Mouse (Mus musculus) MEL (cell line): ENCODE data around the gene Mta1. TPM values are rescaled to one million over a fixed set of nuclear protein-coding genes. Genes with fewer than 3 reads are reported as not detected.

Experiments used
- DNase-seq: peaks from one replicate; pipeline ENCODE4 v3.0.0; 2011; ENCODE audit warnings: low read depth, low spot score
- H3K27ac ChIP-seq: 2 replicates; pipeline ENCODE4 v1.5.1; 2012; ENCODE audit warnings: low read depth, mild to moderate bottlenecking, control low read depth, low read length, moderate library complexity; ENCODE audit not compliant: control insufficient read depth
- H3K27me3 ChIP-seq, 2 experiments: fragments of 150-350 bp in 1 of 2; sonication (generic) in 1 of 2; 2 replicates each; pipeline ENCODE4 v1.6.1; 2012; ENCODE audit warnings: low read length in 2 of 2, mild to moderate bottlenecking in 2 of 2, improper control_type of control experiment in 1 of 2, moderate library complexity in 1 of 2; ENCODE audit not compliant: insufficient read depth in 2 of 2, control insufficient read depth in 1 of 2
- H3K36me3 ChIP-seq, 2 experiments: 2 replicates each; pipeline ENCODE4 v1.6.1; 2012 to 2014; ENCODE audit warnings: low read length in 2 of 2, improper control_type of control experiment in 1 of 2, inconsistent platforms in 1 of 2, mild to moderate bottlenecking in 1 of 2; ENCODE audit not compliant: insufficient read depth in 2 of 2, control insufficient read depth in 1 of 2
- H3K4me1 ChIP-seq, 2 experiments: fragments of 150-350 bp in 1 of 2; sonication (generic) in 1 of 2; 2 replicates each; pipeline ENCODE4 v1.6.1; 2012; ENCODE audit warnings: low read length in 2 of 2, improper control_type of control experiment in 1 of 2, mild to moderate bottlenecking in 1 of 2; ENCODE audit not compliant: insufficient read depth in 2 of 2, control insufficient read depth in 1 of 2
- H3K4me3 ChIP-seq, 2 experiments: fragments of 150-350 bp in 1 of 2; sonication (generic) in 1 of 2; 2 replicates each; pipeline ENCODE4 v1.5.1; 2012; ENCODE audit warnings: low read depth in 2 of 2, low read length in 2 of 2, mild to moderate bottlenecking in 2 of 2, moderate library complexity in 2 of 2, control low read depth in 1 of 2, improper control_type of control experiment in 1 of 2; ENCODE audit not compliant: control insufficient read depth in 1 of 2, insufficient read depth in 1 of 2
- H3K79me2 ChIP-seq: 2 replicates; pipeline ENCODE4 v1.6.1; 2012; ENCODE audit warnings: mild to moderate bottlenecking, low read length, moderate library complexity; ENCODE audit not compliant: control insufficient read depth, poor library complexity, insufficient read depth
- H3K9ac ChIP-seq: 2 replicates; pipeline ENCODE4 v1.6.1; 2012; ENCODE audit warnings: low read depth, mild to moderate bottlenecking, control low read depth, low read length, moderate library complexity; ENCODE audit not compliant: control insufficient read depth, poor library complexity, severe bottlenecking
- H3K9me3 ChIP-seq: fragments of 150-350 bp; sonication (generic); replicated peaks from 2 replicates; pipeline ENCODE4 v1.6.1; 2012; ENCODE audit warnings: mild to moderate bottlenecking, low read length, improper control_type of control experiment, moderate library complexity; ENCODE audit not compliant: insufficient read depth
- CTCF ChIP-seq, 3 experiments: IDR thresholded peaks in 2 of 3; conservative IDR thresholded peaks in 1 of 3; 2 replicates each; pipeline ENCODE4 v1.5.1; 2011 to 2012; ENCODE audit warnings: low read length in 3 of 3, low read depth in 2 of 3, mild to moderate bottlenecking in 2 of 3, improper control_type of control experiment in 1 of 3, inconsistent platforms in 1 of 3, mixed read lengths in 1 of 3, moderate library complexity in 1 of 3; ENCODE audit not compliant: control insufficient read depth in 1 of 3, insufficient read depth in 1 of 3, poor library complexity in 1 of 3, severe bottlenecking in 1 of 3
- ELF1 ChIP-seq: IDR thresholded peaks from 2 replicates; pipeline ENCODE4 v1.6.1; 2014; ENCODE audit warnings: low read depth, mild to moderate bottlenecking, inconsistent platforms, low read length, improper control_type of control experiment, moderate library complexity
- EP300 ChIP-seq, 2 experiments: IDR thresholded peaks; 2 replicates each; pipeline ENCODE4 v1.6.1; 2011; ENCODE audit warnings: improper control_type of control experiment in 2 of 2, low read length in 2 of 2, low read depth in 1 of 2, mild to moderate bottlenecking in 1 of 2
- GABPA ChIP-seq: IDR thresholded peaks from 2 replicates; pipeline ENCODE4 v1.6.1; 2012; ENCODE audit warnings: low read depth, mild to moderate bottlenecking, inconsistent platforms, low read length, improper control_type of control experiment, moderate library complexity
- JUND ChIP-seq: IDR thresholded peaks from 2 replicates; pipeline ENCODE4 v1.6.1; 2011; ENCODE audit warnings: low read depth, mild to moderate bottlenecking, improper control_type of control experiment, low read length
- KAT2A ChIP-seq: conservative IDR thresholded peaks from 2 replicates; pipeline ENCODE4 v1.6.1; 2012; ENCODE audit warnings: low read depth, low read length, improper control_type of control experiment, inconsistent platforms
- MAFK ChIP-seq: IDR thresholded peaks from 2 replicates; pipeline ENCODE4 v1.6.1; 2011; ENCODE audit warnings: low read depth, mild to moderate bottlenecking, low read length, improper control_type of control experiment, borderline replicate concordance
- POLR2A ChIP-seq, 2 experiments: IDR thresholded peaks; 2 replicates each; pipeline ENCODE4 v1.6.1; 2011 to 2012; ENCODE audit warnings: low read length in 2 of 2, mild to moderate bottlenecking in 2 of 2, control low read depth in 1 of 2, improper control_type of control experiment in 1 of 2, low read depth in 1 of 2, moderate library complexity in 1 of 2; ENCODE audit not compliant: control insufficient read depth in 1 of 2, insufficient read depth in 1 of 2, poor library complexity in 1 of 2
- SIN3A ChIP-seq: IDR thresholded peaks from 2 replicates; pipeline ENCODE4 v1.6.1; 2012; ENCODE audit warnings: low read length, improper control_type of control experiment, inconsistent platforms
- TCF12 ChIP-seq: IDR thresholded peaks from 2 replicates; pipeline ENCODE4 v1.6.1; 2014; ENCODE audit warnings: low read depth, mild to moderate bottlenecking, inconsistent platforms, low read length, improper control_type of control experiment, moderate library complexity
- UBTF ChIP-seq: IDR thresholded peaks from 2 replicates; pipeline ENCODE4 v1.6.1; 2012; ENCODE audit warnings: low read depth, mild to moderate bottlenecking, inconsistent platforms, low read length, improper control_type of control experiment, moderate library complexity, borderline replicate concordance; ENCODE audit not compliant: insufficient read depth
- polyA plus RNA-seq, 2 experiments: library from polyadenylated mRNA; stranded (reverse) in 1 of 2; unstranded in 1 of 2; fragments of >175 nt in 1 of 2; fragments of >200 nt in 1 of 2; gene quantifications; 2 replicates each; pipeline versions ENCODE4 v1.2.1 to v1.2.4; 2012; ENCODE audit warnings: low replicate concordance in 2 of 2, low read depth in 1 of 2; ENCODE audit not compliant: insufficient read length in 2 of 2, insufficient read depth in 1 of 2, missing spikeins in 1 of 2
- total RNA-seq: library from RNA; depleted of rRNA; stranded (reverse); fragments of 300-350 nt; gene quantifications from 2 replicates; pipeline ENCODE4 v1.2.3, GENCODE M21; 2012

Mta1 gene
- total and polyA plus RNA-seq, 3 experiments, result 69.0 to 410 (median 99.5) TPM

DNA sequence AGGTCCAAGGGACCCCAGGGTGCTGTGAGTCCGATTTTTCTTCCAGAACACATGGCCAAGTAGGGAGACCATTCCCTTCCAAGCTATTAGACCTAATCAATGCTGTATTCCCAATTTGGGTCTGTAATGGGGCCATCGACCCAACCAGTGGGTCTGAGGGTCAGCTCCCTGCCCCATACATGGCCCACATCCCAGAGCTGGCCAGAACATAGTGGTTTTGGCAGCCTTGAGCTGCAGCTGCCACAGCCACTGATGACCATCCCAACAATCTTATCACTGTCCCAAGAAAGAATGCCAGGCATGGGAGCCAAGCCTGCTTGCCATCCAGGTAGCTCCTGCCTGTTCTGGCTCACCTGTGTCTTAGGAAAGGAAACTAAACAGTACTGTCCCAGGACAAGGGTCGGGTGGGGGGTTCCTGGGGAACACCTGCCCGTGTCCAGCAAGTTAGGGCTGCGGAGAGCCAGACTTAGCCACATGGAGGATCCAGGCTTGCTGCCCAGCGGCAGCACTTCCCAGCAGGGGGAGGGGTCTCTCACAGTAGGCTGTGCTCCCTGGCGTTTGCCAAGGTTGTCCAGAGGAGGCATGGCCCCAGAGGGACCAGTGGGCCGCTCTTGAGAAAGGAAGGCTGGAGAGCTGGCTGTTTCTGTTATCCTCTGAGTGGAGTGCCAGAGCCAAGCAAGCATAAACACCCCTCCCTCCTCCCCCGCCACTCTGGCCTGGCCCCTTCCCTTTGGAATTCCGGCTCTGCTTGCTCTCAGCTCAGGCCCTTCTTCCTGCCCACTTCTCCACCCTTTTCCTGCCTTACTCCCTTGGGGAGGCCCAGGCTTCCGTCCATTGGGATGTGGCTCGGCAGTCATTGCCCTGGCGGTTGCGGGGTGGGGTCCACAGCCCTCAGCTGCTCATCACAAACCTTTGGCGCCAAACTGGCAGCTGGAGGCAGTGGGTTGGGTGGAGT, 44.2 kb downstream of the Mta1 start:
- H3K27me3 ChIP-seq, result no peaks in the 10 kb centered on the region
- H3K36me3 ChIP-seq, result peaks cover 0 to 12% of the 10 kb centered on the region in 2 experiments; a peak in 3 of 4 replicates
- no peak overlapping the region for H3K27ac ChIP-seq
- TF ChIP-seq POLR2A (IDR thresholded peaks at IDR 0.05; ENCODE audit: control insufficient read depth in 1 of 2, insufficient read depth in 1 of 2, low read depth in 1 of 2, low read length in 2 of 2, poor library complexity in 1 of 2) (no peak), JUND (no peak), EP300 (IDR thresholded peaks at IDR 0.05; ENCODE audit: low read depth in 1 of 2, low read length in 2 of 2) (no peak), MAFK (no peak)
- no peak overlapping the region for H3K9ac ChIP-seq
- H3K79me2 ChIP-seq, result peaks cover 2% of the 10 kb centered on the region; the same call in 1 of the 2 replicates
- peaks cover 0 to 23% of the 10 kb centered on the region in 2 experiments; a peak in 3 of 4 replicates for H3K4me1 ChIP-seq
- H3K4me3 ChIP-seq, result no peak overlapping the region
- DNase-seq, result no peak
- H3K9me3 ChIP-seq, result no peaks in the 10 kb centered on the region

DNA sequence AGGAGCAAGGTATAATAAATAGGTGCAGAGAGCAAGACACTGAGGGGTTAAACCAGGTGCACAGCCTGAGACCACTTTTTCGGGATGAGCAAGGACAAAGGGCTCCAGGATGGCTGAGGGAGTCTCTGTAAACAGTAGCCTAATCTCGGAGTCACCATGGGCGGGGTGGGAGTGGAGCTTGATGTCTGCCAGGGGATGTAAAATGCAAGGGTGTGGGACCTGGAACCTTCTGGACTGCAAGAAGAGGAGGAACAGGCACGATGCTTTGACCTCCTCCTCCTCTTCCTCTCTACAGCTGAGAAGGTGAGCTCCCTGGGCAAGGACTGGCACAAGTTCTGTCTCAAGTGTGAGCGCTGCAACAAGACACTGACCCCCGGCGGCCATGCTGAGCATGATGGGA, 45.1 kb downstream of the Mta1 start:
- Histone ChIP-seq H3K4me3 (no peak overlapping the region), H3K4me1 (peaks cover 2 to 28% of the 10 kb centered on the region in 2 experiments; a peak in 3 of 4 replicates), H3K36me3 (peaks cover 0 to 13% of the 10 kb centered on the region in 2 experiments; a peak in 2 of 4 replicates), H3K9ac (no peak overlapping the region), H3K9me3 (no peaks in the 10 kb centered on the region), H3K27me3 (no peaks in the 10 kb centered on the region)
- TF ChIP-seq KAT2A (no peak), CTCF (IDR thresholded peaks at IDR 0.05 in 2 of 3, conservative IDR thresholded peaks at IDR 0.05 in 1 of 3; ENCODE audit: control insufficient read depth in 1 of 3, insufficient read depth in 1 of 3, low read depth in 2 of 3, low read length in 3 of 3, poor library complexity in 1 of 3, severe bottlenecking in 1 of 3) (0 out of 6 replicates have a peak, but pooled peaks of 1 of the 3 experiments have one; percentile 1), GABPA (no peak), ELF1 (no peak), UBTF (no peak), TCF12 (no peak), POLR2A (IDR thresholded peaks at IDR 0.05; ENCODE audit: control insufficient read depth in 1 of 2, insufficient read depth in 1 of 2, low read depth in 1 of 2, low read length in 2 of 2, poor library complexity in 1 of 2) (no peak), SIN3A (no peak)
- TF ChIP-seq, all 39 proteins: peak for 1
- H3K79me2 ChIP-seq, result peaks cover 2% of the 10 kb centered on the region; the same call in 1 of the 2 replicates
- DNase-seq, result no peak
- no peak overlapping the region for H3K27ac ChIP-seq
